Mouse (Mus musculus): Measurements from ENCODE around the gene Slc25a29. TPM values are rescaled to one million over a fixed set of nuclear protein-coding genes. Genes with fewer than 3 reads are reported as not detected.
"Not testable (repeated sequence)": the region's sequence is repeated elsewhere in the genome, so short reads cannot be mapped to it uniquely, and the experiment has no call there.

The Slc25a29 gene
- total and polyA plus RNA-seq, 2 experiments from 2014 or later: 3.0 to 4.4 TPM

GRCm38 (mm10) chr12:108855081-108855480 lies 19.4 kb upstream of the Slc25a29 start:
- Histone ChIP-seq H3K9ac (replicated peaks; ENCODE audit: low read depth, low read length) (no peak overlapping the region), H3K9me3 (replicated peaks; ENCODE audit: control insufficient read depth, low read length) (no peaks in the 10 kb centered on the region), H3K4me1 (ENCODE audit: control insufficient read depth, insufficient read depth) (no peaks in the 10 kb centered on the region), H3K27ac (ENCODE audit: low read depth) (no peak overlapping the region), H3K4me2 (ENCODE audit: low read depth, low read length) (no peak overlapping the region), H3K4me3 (ENCODE audit: low read depth, low read length) (no peak overlapping the region), H3K36me3 (replicated peaks; ENCODE audit: control insufficient read depth, insufficient read depth, low read length) (0 out of 2 replicates have a peak, but pooled peaks cover 10% of the 10 kb centered on the region), H3K27me3 (ENCODE audit: control insufficient read depth, insufficient read depth, low read length) (no peaks in the 10 kb centered on the region)
- DNase-seq (ENCODE audit: low spot score): no peak
- TF ChIP-seq EP300 (IDR thresholded peaks at IDR 0.05; ENCODE audit: low read depth) (no peak), CTCF (IDR thresholded peaks at IDR 0.05; ENCODE audit: low read depth) (no peak)
- ATAC-seq (ENCODE audit: insufficient read depth, low read depth): no peak
- WGBS: 88% methylated on average over 10 of the region's 10 CpGs

GRCm38 (mm10) chr12:108852822-108853221 lies 17.1 kb upstream of the Slc25a29 start:
- H3K9ac ChIP-seq (replicated peaks; ENCODE audit: low read depth, low read length): no peak overlapping the region
- ATAC-seq (ENCODE audit: insufficient read depth, low read depth): no peak
- no peak overlapping the region for H3K27ac ChIP-seq (ENCODE audit: low read depth)
- H3K27me3 ChIP-seq (ENCODE audit: control insufficient read depth, insufficient read depth, low read length): no peaks in the 10 kb centered on the region
- H3K4me2 ChIP-seq (ENCODE audit: low read depth, low read length): no peak overlapping the region
- DNase-seq (ENCODE audit: low spot score): no peak
- no peak for TF ChIP-seq EP300 (IDR thresholded peaks at IDR 0.05; ENCODE audit: low read depth)
- no peak for TF ChIP-seq CTCF (IDR thresholded peaks at IDR 0.05; ENCODE audit: low read depth)
- H3K9me3 ChIP-seq (replicated peaks; ENCODE audit: control insufficient read depth, low read length): no peaks in the 10 kb centered on the region
- no peak overlapping the region for H3K4me3 ChIP-seq (ENCODE audit: low read depth, low read length)
- no peaks in the 10 kb centered on the region for H3K4me1 ChIP-seq (ENCODE audit: control insufficient read depth, insufficient read depth)
- H3K36me3 ChIP-seq (replicated peaks; ENCODE audit: control insufficient read depth, insufficient read depth, low read length): no peaks in the 10 kb centered on the region
- WGBS: 85% methylated on average over 8 of the region's 8 CpGs

GRCm38 (mm10) chr12:108850886-108851285 lies 15.2 kb upstream of the Slc25a29 start:
- 89% methylated on average over 8 of the region's 8 CpGs for WGBS
- Histone ChIP-seq H3K9ac (replicated peaks; ENCODE audit: low read depth, low read length) (no peak overlapping the region), H3K36me3 (replicated peaks; ENCODE audit: control insufficient read depth, insufficient read depth, low read length) (no peaks in the 10 kb centered on the region), H3K27ac (ENCODE audit: low read depth) (no peak overlapping the region), H3K4me2 (ENCODE audit: low read depth, low read length) (no peak overlapping the region), H3K4me3 (ENCODE audit: low read depth, low read length) (no peak overlapping the region), H3K4me1 (ENCODE audit: control insufficient read depth, insufficient read depth) (no peaks in the 10 kb centered on the region), H3K27me3 (ENCODE audit: control insufficient read depth, insufficient read depth, low read length) (no peaks in the 10 kb centered on the region), H3K9me3 (replicated peaks; ENCODE audit: control insufficient read depth, low read length) (no peaks in the 10 kb centered on the region)
- ATAC-seq (ENCODE audit: insufficient read depth, low read depth) (no peak), DNase-seq (ENCODE audit: low spot score) (no peak)
- no peak for TF ChIP-seq CTCF (IDR thresholded peaks at IDR 0.05; ENCODE audit: low read depth)
- no peak for TF ChIP-seq EP300 (IDR thresholded peaks at IDR 0.05; ENCODE audit: low read depth)

GRCm38 (mm10) chr12:108850129-108850528 lies 14.4 kb upstream of the Slc25a29 start:
- H3K4me3 ChIP-seq (ENCODE audit: low read depth, low read length): no peak overlapping the region
- H3K4me1 ChIP-seq (ENCODE audit: control insufficient read depth, insufficient read depth): no peaks in the 10 kb centered on the region
- no peak for ATAC-seq (ENCODE audit: insufficient read depth, low read depth)
- no peak for DNase-seq (ENCODE audit: low spot score)
- WGBS: 60% methylated on average over 8 of the region's 8 CpGs
- H3K4me2 ChIP-seq (ENCODE audit: low read depth, low read length): no peak overlapping the region
- no peaks in the 10 kb centered on the region for H3K9me3 ChIP-seq (replicated peaks; ENCODE audit: control insufficient read depth, low read length)
- peaks cover 3% of the 10 kb centered on the region; the same call in 1 of the 2 replicates for H3K36me3 ChIP-seq (replicated peaks; ENCODE audit: control insufficient read depth, insufficient read depth, low read length)
- H3K27me3 ChIP-seq (ENCODE audit: control insufficient read depth, insufficient read depth, low read length): no peaks in the 10 kb centered on the region
- TF ChIP-seq CTCF (IDR thresholded peaks at IDR 0.05; ENCODE audit: low read depth) (no peak), EP300 (IDR thresholded peaks at IDR 0.05; ENCODE audit: low read depth) (no peak)
- H3K27ac ChIP-seq (ENCODE audit: low read depth): no peak overlapping the region
- H3K9ac ChIP-seq (replicated peaks; ENCODE audit: low read depth, low read length): no peak overlapping the region

GRCm38 (mm10) chr12:108849488-108850022 lies 13.9 kb upstream of the Slc25a29 start:
- Histone ChIP-seq H3K27me3 (ENCODE audit: control insufficient read depth, insufficient read depth, low read length) (no peaks in the 10 kb centered on the region), H3K4me3 (ENCODE audit: low read depth, low read length) (no peak overlapping the region), H3K4me1 (ENCODE audit: control insufficient read depth, insufficient read depth) (no peaks in the 10 kb centered on the region), H3K4me2 (ENCODE audit: low read depth, low read length) (no peak overlapping the region), H3K27ac (ENCODE audit: low read depth) (no peak overlapping the region), H3K9me3 (replicated peaks; ENCODE audit: control insufficient read depth, low read length) (no peaks in the 10 kb centered on the region), H3K36me3 (replicated peaks; ENCODE audit: control insufficient read depth, insufficient read depth, low read length) (peaks cover 9% of the 10 kb centered on the region; the same call in 1 of the 2 replicates), H3K9ac (replicated peaks; ENCODE audit: low read depth, low read length) (no peak overlapping the region)
- DNase-seq (ENCODE audit: low spot score): no peak
- 59% methylated on average over 4 of the region's 4 CpGs for WGBS
- TF ChIP-seq EP300 (IDR thresholded peaks at IDR 0.05; ENCODE audit: low read depth): no peak
- TF ChIP-seq CTCF (IDR thresholded peaks at IDR 0.05; ENCODE audit: low read depth): no peak
- ATAC-seq (ENCODE audit: insufficient read depth, low read depth): no peak

- not testable (repeated sequence) for H3K27ac ChIP-seq (ENCODE audit: low read depth); DNase-seq (ENCODE audit: low spot score); ATAC-seq (ENCODE audit: insufficient read depth, low read depth); H3K27me3 ChIP-seq (ENCODE audit: control insufficient read depth, insufficient read depth, low read length); H3K4me1 ChIP-seq (ENCODE audit: control insufficient read depth, insufficient read depth); H3K9ac ChIP-seq (replicated peaks; ENCODE audit: low read depth, low read length); H3K9me3 ChIP-seq (replicated peaks; ENCODE audit: control insufficient read depth, low read length); H3K4me3 ChIP-seq (ENCODE audit: low read depth, low read length); H3K4me2 ChIP-seq (ENCODE audit: low read depth, low read length)
- H3K36me3 ChIP-seq (replicated peaks; ENCODE audit: control insufficient read depth, insufficient read depth, low read length): peaks cover 16% of the 10 kb centered on the region
- WGBS: 84% methylated on average over 3 of the region's 3 CpGs
Observed at GRCm38 (mm10) chr12:108848033-108848432, 12.3 kb upstream of the Slc25a29 start.
